Mouse (Mus musculus) G1E (cell line): ENCODE measurements around the gene Cox6b1. TPM values are rescaled to one million over a fixed set of nuclear protein-coding genes. Genes with fewer than 3 reads are reported as not detected.

Experiments
- ATAC-seq: 2 replicates; pipeline ENCODE4 v1.8.0; 2016; ENCODE audit warnings: mild to moderate bottlenecking; ENCODE audit not compliant: insufficient number of reproducible peaks, poor library complexity, low FRiP score, severe bottlenecking; ENCODE audit errors: extremely low read depth
- DNase-seq: peaks from one replicate; pipeline ENCODE4 v3.0.0; 2012; ENCODE audit warnings: low spot score
- H3K27me3 ChIP-seq: 2 replicates; pipeline ENCODE4 v1.6.1; 2012; ENCODE audit warnings: mild to moderate bottlenecking, low read length, inconsistent platforms; ENCODE audit not compliant: insufficient read depth
- H3K36me3 ChIP-seq: replicated peaks from 2 replicates; pipeline ENCODE3; 2012; ENCODE audit warnings: mild to moderate bottlenecking, inconsistent platforms
- H3K4me1 ChIP-seq: 2 replicates; pipeline ENCODE4 v1.6.1; 2012; ENCODE audit warnings: low read depth, low read length, inconsistent platforms, mixed read lengths; ENCODE audit not compliant: insufficient read depth
- H3K4me3 ChIP-seq: 2 replicates; pipeline ENCODE4 v1.5.1; 2012; ENCODE audit warnings: low read depth, mild to moderate bottlenecking, inconsistent platforms, low read length, moderate library complexity, mixed read lengths
- H3K9me3 ChIP-seq: replicated peaks from 2 replicates; pipeline ENCODE4 v1.6.1; 2012; ENCODE audit warnings: inconsistent platforms
- CTCF ChIP-seq: IDR thresholded peaks from 2 replicates; pipeline ENCODE4 v1.5.1; 2012; ENCODE audit warnings: low read depth, low read length, inconsistent platforms, mixed read lengths
- GATA1 ChIP-seq: IDR thresholded peaks from 2 replicates; pipeline ENCODE4 v1.6.1; 2012; ENCODE audit warnings: borderline replicate concordance, low read length, inconsistent platforms, mixed read lengths
- GATA2 ChIP-seq: IDR thresholded peaks from 2 replicates; pipeline ENCODE4 v1.6.1; 2012; ENCODE audit warnings: low read depth, low read length, inconsistent platforms, borderline replicate concordance
- POLR2AphosphoS5 ChIP-seq: IDR thresholded peaks from 2 replicates; pipeline ENCODE4 v1.6.1; 2012; ENCODE audit warnings: low read depth, low read length, inconsistent platforms; ENCODE audit not compliant: insufficient replicate concordance
- TAL1 ChIP-seq: conservative IDR thresholded peaks from 2 replicates; pipeline ENCODE4 v1.6.1; 2012; ENCODE audit warnings: low read depth, low read length, inconsistent platforms, mixed read lengths
- polyA plus RNA-seq: library from polyadenylated mRNA; stranded (reverse); fragments of >175 nt; gene quantifications from 2 replicates; pipeline ENCODE4 v1.2.3, GENCODE M21; 2012
- total RNA-seq, 2 experiments: library from RNA; stranded (forward) in 1 of 2; stranded (reverse) in 1 of 2; fragments of 200-1000 nt in 1 of 2; fragments of >200 nt in 1 of 2; fragmentation: Nextera tagmentation in 1 of 2; gene quantifications; 2 replicates each; pipeline ENCODE4 v1.2.3; 2014 to 2017

The Cox6b1 gene
- total and polyA plus RNA-seq, 3 experiments = 147 to 820 (median 256) TPM

DNA sequence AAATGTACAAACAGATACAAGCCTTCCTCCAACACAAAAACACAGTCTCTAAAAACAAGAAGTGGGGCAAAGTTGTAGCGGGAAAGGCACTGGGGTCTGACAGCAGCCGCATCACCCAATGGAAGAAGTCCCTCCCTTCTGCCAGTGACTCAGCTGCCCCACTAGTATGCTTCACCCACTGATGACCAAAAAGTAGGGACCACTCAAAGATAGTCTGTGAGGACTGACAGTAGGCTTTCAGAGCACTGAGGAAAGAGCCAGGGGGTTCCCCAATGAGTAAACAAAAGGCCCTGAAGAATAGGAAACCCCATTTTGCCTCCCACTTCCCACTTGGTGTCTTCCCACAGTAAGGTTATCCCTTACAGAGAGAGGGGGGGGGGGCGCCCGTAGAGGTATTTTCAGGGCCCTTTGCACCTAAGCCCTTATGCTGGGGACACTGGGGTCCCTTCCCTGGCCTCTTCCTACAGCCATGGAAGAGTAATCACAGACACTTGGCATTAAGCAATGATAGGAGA, 31.4 kb downstream of the Cox6b1 start:
- Histone ChIP-seq H3K27me3 (peaks cover 50% of the 10 kb centered on the region), H3K36me3 (peaks cover 6% of the 10 kb centered on the region), H3K4me1 (peaks cover 25% of the 10 kb centered on the region), H3K4me3 (no peak overlapping the region), H3K9me3 (no peaks in the 10 kb centered on the region)
- DNase-seq (no peak), ATAC-seq (no peak)
- TF ChIP-seq GATA1 (no peak), POLR2AphosphoS5 (no peak), CTCF (no peak), TAL1 (no peak), GATA2 (no peak)

DNA sequence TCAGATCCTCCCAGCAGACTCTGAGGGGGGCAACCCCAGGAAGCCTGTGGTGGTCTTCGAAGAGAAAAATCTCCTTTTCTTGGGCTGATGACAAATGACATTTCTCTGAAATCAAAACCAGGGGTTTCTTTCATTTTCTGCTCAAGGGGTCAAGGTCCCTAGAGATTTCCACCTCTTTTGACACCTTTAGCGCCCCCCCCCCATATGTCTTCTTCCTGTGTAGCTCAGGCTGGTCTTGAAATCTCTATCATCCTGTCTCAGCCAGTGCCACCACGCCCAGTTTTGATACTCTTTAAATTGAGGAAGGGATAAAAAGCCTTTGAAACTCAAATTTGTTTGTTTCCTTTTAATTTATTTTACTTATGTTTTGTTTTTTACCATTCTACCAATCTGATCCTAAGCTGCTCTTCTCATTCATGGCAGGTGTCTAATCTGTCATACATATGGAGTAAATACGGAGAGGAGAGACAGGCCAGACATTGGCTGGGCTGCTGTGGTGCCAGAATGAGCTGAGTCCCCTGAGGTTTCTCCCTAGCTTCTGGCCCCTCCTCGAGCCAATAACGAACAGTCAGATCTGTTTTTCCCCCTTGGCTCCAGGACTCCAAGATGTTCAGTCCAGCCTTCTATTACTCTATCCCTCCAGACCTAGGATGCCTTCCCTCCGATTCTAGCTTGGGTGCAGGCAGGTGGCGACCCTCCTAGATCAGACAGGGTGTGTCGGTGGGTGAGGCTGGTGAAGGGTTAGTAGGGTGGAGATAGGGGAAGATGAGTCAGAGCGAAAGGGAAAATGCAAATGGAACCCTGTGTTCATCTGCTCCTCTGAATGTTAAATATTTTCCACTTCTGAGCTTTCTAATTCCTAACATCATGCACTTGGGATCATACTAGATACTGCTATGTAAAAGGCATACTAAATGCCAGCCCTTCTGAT, 32.1 kb downstream of the Cox6b1 start:
- ATAC-seq = no peak
- DNase-seq = no peak
- H3K4me3 ChIP-seq = no peak overlapping the region
- no peaks in the 10 kb centered on the region for H3K9me3 ChIP-seq
- TF ChIP-seq GATA1 (no peak), CTCF (no peak), GATA2 (no peak), POLR2AphosphoS5 (no peak), TAL1 (no peak)
- H3K27me3 ChIP-seq = peaks cover 49% of the 10 kb centered on the region
- H3K36me3 ChIP-seq = peaks cover 6% of the 10 kb centered on the region
- H3K4me1 ChIP-seq = peaks cover 29% of the 10 kb centered on the region

DNA sequence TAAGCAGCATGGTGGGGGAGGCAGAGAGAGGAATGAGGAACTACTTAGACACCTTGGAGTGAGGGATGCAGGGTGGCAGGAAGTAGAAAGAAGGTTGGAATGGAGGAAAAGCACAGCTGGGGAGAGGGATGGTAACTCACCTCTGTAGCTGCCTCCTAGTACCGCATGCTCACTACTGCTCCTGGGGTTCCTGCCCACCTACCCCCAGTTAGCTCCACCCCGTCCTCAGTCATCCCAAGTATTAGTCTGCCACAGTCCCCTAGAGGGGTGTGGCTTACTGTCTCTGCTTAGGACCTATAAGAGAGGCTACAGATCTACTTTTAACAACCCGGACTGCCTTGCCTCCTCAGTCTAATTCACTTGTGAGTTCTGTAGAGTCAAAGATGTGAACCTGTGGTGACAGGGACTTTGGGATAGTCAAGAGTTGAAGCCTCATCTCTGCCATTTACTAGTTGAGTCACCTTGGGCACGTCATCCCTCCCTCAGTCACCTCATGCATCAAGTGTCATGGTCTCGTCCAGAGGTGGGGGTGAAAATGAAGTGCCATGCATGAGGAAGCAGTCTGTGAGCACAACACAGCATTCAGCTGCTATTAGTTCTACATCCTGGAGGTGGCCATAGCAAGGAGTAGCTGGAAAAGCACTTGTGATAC, 33.1 kb downstream of the Cox6b1 start:
- TF ChIP-seq POLR2AphosphoS5 = no peak
- no peak for TF ChIP-seq CTCF
- TF ChIP-seq TAL1 = no peak
- TF ChIP-seq GATA1 = no peak
- no peak for TF ChIP-seq GATA2
- Histone ChIP-seq H3K4me1 (peaks cover 29% of the 10 kb centered on the region), H3K4me3 (no peak overlapping the region), H3K36me3 (peaks cover 6% of the 10 kb centered on the region), H3K9me3 (no peaks in the 10 kb centered on the region), H3K27me3 (peaks cover 39% of the 10 kb centered on the region)
- ATAC-seq (no peak), DNase-seq (no peak)

DNA sequence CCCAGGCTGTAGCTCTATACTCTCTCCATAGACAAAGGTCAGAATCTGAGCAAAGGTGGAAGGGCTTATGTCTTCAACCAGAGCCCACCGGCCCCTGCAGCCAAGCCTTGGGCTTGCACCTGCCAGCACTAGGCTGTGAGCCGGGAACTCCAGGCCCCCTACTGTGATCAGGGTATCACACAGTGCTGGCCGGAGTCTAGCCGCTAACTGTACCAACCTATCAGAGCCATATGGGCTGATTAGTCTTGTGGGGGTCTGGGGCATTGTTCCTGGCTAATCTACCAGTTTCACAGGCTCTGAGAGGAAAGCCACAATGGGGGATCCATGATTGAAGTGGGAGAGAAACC, 34.4 kb downstream of the Cox6b1 start:
- Histone ChIP-seq H3K4me3 (no peak overlapping the region), H3K4me1 (peaks cover 42% of the 10 kb centered on the region), H3K27me3 (peaks cover 28% of the 10 kb centered on the region), H3K36me3 (peaks cover 14% of the 10 kb centered on the region), H3K9me3 (no peaks in the 10 kb centered on the region)
- DNase-seq (no peak), ATAC-seq (no peak)
- TF ChIP-seq GATA1 (no peak), TAL1 (no peak), POLR2AphosphoS5 (no peak)

DNA sequence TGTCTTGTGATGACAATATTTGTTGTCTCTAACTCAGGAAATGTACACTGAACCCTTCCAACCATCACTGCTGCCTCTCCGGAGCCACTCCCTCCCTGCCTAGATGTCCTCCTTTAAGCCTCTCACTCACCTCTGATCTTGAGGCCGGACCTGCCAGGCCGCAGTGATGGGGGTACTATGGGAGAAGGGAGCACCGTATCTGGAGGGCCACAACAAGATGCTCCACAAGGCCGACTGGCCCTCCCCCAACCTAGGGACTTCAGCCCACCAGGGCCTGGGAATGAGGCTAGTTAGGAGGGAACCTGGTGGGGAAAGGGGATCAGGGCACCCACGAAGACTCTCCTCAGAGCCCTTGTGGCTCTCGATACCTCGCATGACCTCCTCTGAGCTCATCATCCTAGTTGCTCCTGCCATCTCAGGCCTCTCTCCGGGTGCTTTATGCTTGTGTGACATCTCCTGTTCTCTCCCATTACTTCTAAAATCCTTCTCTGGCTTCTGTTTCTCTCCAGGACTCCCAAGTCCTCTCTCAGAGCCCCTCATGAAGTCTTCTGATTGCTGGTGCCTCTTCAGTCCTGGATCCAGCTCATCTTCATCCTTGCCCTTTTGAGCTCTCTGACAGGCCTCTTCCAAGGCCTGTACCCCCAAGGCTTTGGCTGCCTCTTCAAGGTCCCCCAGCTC, 34.9 kb downstream of the Cox6b1 start:
- no peaks in the 10 kb centered on the region for H3K9me3 ChIP-seq
- no peak overlapping the region for H3K4me3 ChIP-seq
- H3K4me1 ChIP-seq = peaks cover 47% of the 10 kb centered on the region
- DNase-seq = no peak
- no peak for ATAC-seq
- no peak for TF ChIP-seq POLR2AphosphoS5
- TF ChIP-seq CTCF = no peak
- no peak for TF ChIP-seq GATA2
- TF ChIP-seq GATA1 = no peak
- no peak for TF ChIP-seq TAL1
- H3K27me3 ChIP-seq = peaks cover 25% of the 10 kb centered on the region
- peaks cover 19% of the 10 kb centered on the region for H3K36me3 ChIP-seq
